In genomic region chr2:158059666-158060105, GRCm38 (mm10) we compare ENCODE assay signal across 13 mouse cellular contexts. TPM values are rescaled to one million over a fixed set of nuclear protein-coding genes. Genes with fewer than 3 reads are reported as not detected.
DNase-seq lines count a peak whose midpoint lies in the region; ATAC-seq and TF ChIP-seq lines count a peak whose summit lies in the region.
"Had no signal": no experiment of that assay in that cellular context is flagged by ENCODE, and none has a peak within 500 bp of the region (broad histone marks: within the 10 kb centered on the region; RNA-seq: fewer than 3 reads in every experiment).

No protein-coding gene starts in this region.

- H3K36me3 ChIP-seq in heart, embryonic 13.5 days = peaks cover 86% of the 10 kb centered on the region
- H3K36me3 ChIP-seq in MEL (ENCODE audit: control insufficient read depth in 1 of 2, insufficient read depth in 2 of 2, low read length in 2 of 2) = peaks cover 2 to 30% of the 10 kb centered on the region in 2 experiments; a peak in 3 of 4 replicates
- peaks cover 16% of the 10 kb centered on the region for H3K36me3 ChIP-seq in hindbrain, embryonic 15.5 days

- no peak overlapping the region for H3K9ac ChIP-seq in heart, embryonic 13.5 days
- H3K9ac ChIP-seq in MEL (ENCODE audit: control insufficient read depth, low read depth, low read length, poor library complexity, severe bottlenecking) = no peak overlapping the region
- no peak overlapping the region for H3K9ac ChIP-seq in hindbrain, embryonic 15.5 days
- H3K9ac ChIP-seq: intestine, embryonic 15.5 days had no signal

- no peaks in the 10 kb centered on the region for H3K9me3 ChIP-seq in heart, embryonic 13.5 days
- H3K9me3 ChIP-seq in MEL (replicated peaks; ENCODE audit: insufficient read depth, low read length) = no peaks in the 10 kb centered on the region
- no peaks in the 10 kb centered on the region for H3K9me3 ChIP-seq in hindbrain, embryonic 15.5 days
- H3K9me3 ChIP-seq: intestine, embryonic 15.5 days; midbrain, embryonic 10.5 days had no signal

- no peak for TF ChIP-seq CTCF in MEL (IDR thresholded peaks at IDR 0.05 in 2 of 3, conservative IDR thresholded peaks at IDR 0.05 in 1 of 3; ENCODE audit: control insufficient read depth in 1 of 3, insufficient read depth in 1 of 3, low read depth in 2 of 3, low read length in 3 of 3, poor library complexity in 1 of 3, severe bottlenecking in 1 of 3)

- no peak for TF ChIP-seq RAD21 in MEL (IDR thresholded peaks at IDR 0.05; ENCODE audit: low read depth, low read length)

- H3K79me2 ChIP-seq in MEL (ENCODE audit: control insufficient read depth, insufficient read depth, low read length, poor library complexity) = no peaks in the 10 kb centered on the region

- ATAC-seq in heart, embryonic 13.5 days (ENCODE audit: extremely low read depth, insufficient number of reproducible peaks, low FRiP score, low TSS enrichment) = no peak
- peak; percentile 56; the same call in 1 of the 2 replicates for ATAC-seq in hindbrain, embryonic 15.5 days (ENCODE audit: low FRiP score, low read depth)
- ATAC-seq in erythroblast, adult 5-6 weeks (replicated peaks; ENCODE audit: low FRiP score, poor library complexity, severe bottlenecking) = no peak
- ATAC-seq: intestine, embryonic 15.5 days had no signal

- H3K4me2 ChIP-seq in heart, embryonic 13.5 days = no peak overlapping the region
- H3K4me2 ChIP-seq in hindbrain, embryonic 15.5 days = no peak overlapping the region
- H3K4me2 ChIP-seq: intestine, embryonic 15.5 days; liver, embryonic 11.5 days had no signal

- H3K4me1 ChIP-seq in heart, embryonic 13.5 days = peaks cover 20% of the 10 kb centered on the region
- peaks cover 0 to 3% of the 10 kb centered on the region in 2 experiments; a peak in 1 of 4 replicates for H3K4me1 ChIP-seq in MEL (ENCODE audit: control insufficient read depth in 1 of 2, insufficient read depth in 2 of 2, low read length in 2 of 2)
- H3K4me1 ChIP-seq in hindbrain, embryonic 15.5 days (replicated peaks) = peaks cover 15% of the 10 kb centered on the region
- H3K4me1 ChIP-seq: intestine, embryonic 15.5 days; midbrain, embryonic 10.5 days had no signal

- no peaks in the 10 kb centered on the region for H3K27me3 ChIP-seq in heart, embryonic 13.5 days (replicated peaks)
- H3K27me3 ChIP-seq in MEL (ENCODE audit: control insufficient read depth in 1 of 2, insufficient read depth in 2 of 2, low read length in 2 of 2) = no peaks in the 10 kb centered on the region
- no peaks in the 10 kb centered on the region for H3K27me3 ChIP-seq in hindbrain, embryonic 15.5 days
- H3K27me3 ChIP-seq: intestine, embryonic 15.5 days had no signal

- DNase-seq in heart, adult 8-10 months (ENCODE audit: low spot score) = no peak
- DNase-seq in 416B (ENCODE audit: low read depth) (peak; percentile 73), MEL (ENCODE audit: low read depth, low spot score) (peak; percentile 20)
- DNase-seq in adrenal gland, postnatal 4 days (ENCODE audit: low spot score in 2 of 2) = no peak
- DNase-seq: kidney, postnatal 36 days had no signal

- H3K4me3 ChIP-seq in heart, embryonic 13.5 days = no peak overlapping the region
- H3K4me3 ChIP-seq in MEL (ENCODE audit: control insufficient read depth in 1 of 2, insufficient read depth in 1 of 2, low read depth in 2 of 2, low read length in 2 of 2) = no peak overlapping the region
- no peak overlapping the region for H3K4me3 ChIP-seq in hindbrain, embryonic 15.5 days
- H3K4me3 ChIP-seq: intestine, embryonic 15.5 days; left cerebral cortex, adult 2 months; midbrain, embryonic 10.5 days had no signal

- 0 out of 2 replicates have a peak overlapping the region, but pooled peaks have one; percentile 10 for H3K27ac ChIP-seq in heart, embryonic 13.5 days (replicated peaks)
- H3K27ac ChIP-seq in MEL (ENCODE audit: control insufficient read depth, low read depth, low read length) = no peak overlapping the region
- peak overlapping the region; percentile 31 for H3K27ac ChIP-seq in hindbrain, embryonic 15.5 days (replicated peaks)
- H3K27ac ChIP-seq: intestine, embryonic 15.5 days; left cerebral cortex, adult 2 months; midbrain, embryonic 10.5 days; stomach, postnatal 0 days had no signal

- TF ChIP-seq POLR2A in MEL (IDR thresholded peaks at IDR 0.05; ENCODE audit: control insufficient read depth in 1 of 2, insufficient read depth in 1 of 2, low read depth in 1 of 2, low read length in 2 of 2, poor library complexity in 1 of 2) = no peak

- WGBS in heart, embryonic 13.5 days = 63% methylated on average over 8 of the region's 8 CpGs
- WGBS in hindbrain, embryonic 15.5 days = 50% methylated on average over 8 of the region's 8 CpGs

- TF ChIP-seq EP300 in MEL (IDR thresholded peaks at IDR 0.05; ENCODE audit: low read depth in 1 of 2, low read length in 2 of 2) = peak in 1 of 2 experiments; percentile 6; a peak in 1 of 4 replicates

TF ChIP-seq in MEL, 35 proteins besides CTCF, POLR2A, EP300 and RAD21:
- TF ChIP-seq TAL1 (IDR thresholded peaks at IDR 0.05; ENCODE audit: low read length) (peak; percentile 35; the same call in 1 of the 2 replicates), NRF1 (IDR thresholded peaks at IDR 0.05; ENCODE audit: insufficient read depth, low read depth, low read length, poor library complexity, severe bottlenecking) (no peak), ETS1 (IDR thresholded peaks at IDR 0.05; ENCODE audit: low read depth, low read length) (0 out of 2 replicates have a peak, but pooled peaks have one; percentile 22), GATA1 (IDR thresholded peaks at IDR 0.05; ENCODE audit: low read depth, low read length) (peak; percentile 49; the same call in 1 of the 2 replicates)

RNA-seq across cellular contexts. Expression of gene Rprd1b, which starts 31.4 kb away (rescaled TPM):
- 26.7 and 27.4 TPM in 2 replicates for polyA plus RNA-seq in heart, embryonic 13.5 days (2015; fragmentation: Nextera tagmentation; extraction: Ambion mirVana)
- 10 to 100 TPM; 25.3 to 30.1 (median 28.6) TPM for total RNA-seq in heart, adult 8-10 months (2022)
- 13.5 and 14.2 TPM in 2 replicates for total RNA-seq in MEL (2012; rRNA removed)
- polyA plus RNA-seq in MEL (2012; ENCODE audit: insufficient read depth in 1 of 2, insufficient read length in 2 of 2, low read depth in 1 of 2, low replicate concordance in 2 of 2, missing spikeins in 1 of 2) = 10 to 100 TPM in 1 of 2 experiments, not detected in 1; 35.1 TPM
- polyA plus RNA-seq in hindbrain, embryonic 15.5 days (2015; fragmentation: Nextera tagmentation; extraction: Ambion mirVana) = 31.9 and 32.3 TPM in 2 replicates
- total RNA-seq in erythroblast, adult 5-6 weeks (2015; ENCODE audit: low replicate concordance) = 19.2 and 20.8 TPM in 2 replicates
- 25.5 and 31.2 TPM in 2 replicates for total RNA-seq in erythroblast, adult 5-6 weeks (2017; ENCODE audit: low replicate concordance)
- 10 to 100 TPM; 40.2 to 45.1 TPM for total RNA-seq in adrenal gland, postnatal 4 days (2021)

RNA-seq across cellular contexts. Expression of gene Tti1, which starts 31.5 kb away (rescaled TPM):
- 22.1 and 24.5 TPM in 2 replicates for polyA plus RNA-seq in heart, embryonic 13.5 days (2015; fragmentation: Nextera tagmentation; extraction: Ambion mirVana)
- 10 to 100 TPM; 22.4 to 35.4 (median 29.9) TPM for total RNA-seq in heart, adult 8-10 months (2022)
- total RNA-seq in MEL (2012; rRNA removed) = 18.2 and 19.3 TPM in 2 replicates
- polyA plus RNA-seq in MEL (2012; ENCODE audit: insufficient read depth in 1 of 2, insufficient read length in 2 of 2, low read depth in 1 of 2, low replicate concordance in 2 of 2, missing spikeins in 1 of 2) = 10 to 100 TPM in 1 of 2 experiments, not detected in 1; 26.5 TPM
- polyA plus RNA-seq in hindbrain, embryonic 15.5 days (2015; fragmentation: Nextera tagmentation; extraction: Ambion mirVana) = 16.5 and 17.7 TPM in 2 replicates
- 1.3 and 10.4 TPM in 2 replicates for total RNA-seq in erythroblast, adult 5-6 weeks (2015; ENCODE audit: low replicate concordance)
- 9.5 and 12.6 TPM in 2 replicates for total RNA-seq in erythroblast, adult 5-6 weeks (2017; ENCODE audit: low replicate concordance)
- total RNA-seq in adrenal gland, postnatal 4 days (2021) = 10 to 100 TPM; 26.9 to 27.7 TPM

Comparison
In these comparisons a context has a peak if more than half of its experiments do, and no peak if none do; other contexts are left out.
1. DNase-seq: peak in 416B (single experiment) and MEL (single experiment); none in heart, adult 8-10 months (single experiment) and adrenal gland, postnatal 4 days (0 of 2).